Mouse (Mus musculus): Measurements from ENCODE around the gene Lbx2. TPM values are rescaled to one million over a fixed set of nuclear protein-coding genes. Genes with fewer than 3 reads are reported as not detected.

Lbx2 gene
- total and polyA plus RNA-seq, 2 experiments from 2014 or later: 0.64 TPM; not detected in 1

DNA sequence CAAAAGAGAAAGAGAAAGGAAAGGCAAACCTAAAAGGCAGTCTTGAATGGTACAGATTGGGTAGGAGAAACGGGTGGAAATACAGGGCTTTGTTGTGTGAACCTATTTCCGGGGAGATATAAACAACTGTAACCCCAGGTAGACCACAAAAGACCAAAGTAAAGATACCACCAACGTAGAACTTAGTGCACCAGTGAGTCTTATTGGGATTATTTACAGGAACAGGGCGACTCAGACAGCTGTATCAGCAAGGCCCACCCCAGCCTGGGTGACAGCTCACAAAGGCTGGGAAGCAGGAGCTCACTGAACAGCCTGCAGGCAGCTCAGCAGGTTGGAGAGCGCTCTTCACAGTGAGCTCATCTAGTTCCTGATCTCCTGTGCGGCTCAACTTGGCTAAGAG lies 9.8 kb downstream of the Lbx2 start:
- DNase-seq (ENCODE audit: low spot score): no peak
- Histone ChIP-seq H3K4me1 (ENCODE audit: control insufficient read depth, insufficient read depth) (no peaks in the 10 kb centered on the region), H3K27me3 (ENCODE audit: control insufficient read depth, insufficient read depth, low read length) (peaks cover 4% of the 10 kb centered on the region; the same call in 1 of the 2 replicates), H3K9ac (replicated peaks; ENCODE audit: low read depth, low read length) (no peak overlapping the region), H3K4me2 (ENCODE audit: low read depth, low read length) (no peak overlapping the region), H3K4me3 (ENCODE audit: low read depth, low read length) (no peak overlapping the region), H3K36me3 (replicated peaks; ENCODE audit: control insufficient read depth, insufficient read depth, low read length) (no peaks in the 10 kb centered on the region), H3K9me3 (replicated peaks; ENCODE audit: control insufficient read depth, low read length) (no peaks in the 10 kb centered on the region), H3K27ac (ENCODE audit: low read depth) (no peak overlapping the region)
- TF ChIP-seq CTCF (IDR thresholded peaks at IDR 0.05; ENCODE audit: low read depth) (no peak), EP300 (IDR thresholded peaks at IDR 0.05; ENCODE audit: low read depth) (no peak)
- ATAC-seq (ENCODE audit: insufficient read depth, low read depth): no peak
- 41% methylated on average over 6 of the region's 6 CpGs for WGBS

DNA sequence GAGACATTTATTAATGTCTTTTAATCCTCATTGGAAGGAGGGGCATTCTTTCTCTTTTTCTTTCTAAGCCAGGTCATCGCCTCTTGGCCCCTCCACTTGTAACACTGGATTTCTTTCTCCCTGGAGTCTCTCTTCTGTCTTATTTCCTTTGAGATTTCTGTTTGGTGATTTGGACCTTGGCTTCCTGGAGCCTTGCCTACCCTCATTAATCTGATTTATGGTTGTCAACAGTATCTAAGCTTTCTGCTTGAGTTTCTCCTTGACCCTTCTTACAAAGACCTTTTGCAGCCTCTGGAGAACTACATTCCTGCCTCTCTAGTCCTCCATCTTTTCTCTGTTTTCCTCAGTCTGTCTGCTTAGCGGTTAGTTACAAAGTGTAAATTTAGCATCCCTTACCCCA lies 12.2 kb downstream of the Lbx2 start:
- 65% methylated on average over 2 of the region's 2 CpGs for WGBS
- Histone ChIP-seq H3K4me1 (ENCODE audit: control insufficient read depth, insufficient read depth) (0 out of 2 replicates have a peak, but pooled peaks cover 10% of the 10 kb centered on the region), H3K4me2 (ENCODE audit: low read depth, low read length) (no peak overlapping the region), H3K27ac (ENCODE audit: low read depth) (no peak overlapping the region), H3K27me3 (ENCODE audit: control insufficient read depth, insufficient read depth, low read length) (peaks cover 4% of the 10 kb centered on the region; the same call in 1 of the 2 replicates), H3K4me3 (ENCODE audit: low read depth, low read length) (no peak overlapping the region), H3K9ac (replicated peaks; ENCODE audit: low read depth, low read length) (no peak overlapping the region), H3K36me3 (replicated peaks; ENCODE audit: control insufficient read depth, insufficient read depth, low read length) (no peaks in the 10 kb centered on the region), H3K9me3 (replicated peaks; ENCODE audit: control insufficient read depth, low read length) (no peaks in the 10 kb centered on the region)
- no peak for ATAC-seq (ENCODE audit: insufficient read depth, low read depth)
- DNase-seq (ENCODE audit: low spot score): no peak
- TF ChIP-seq CTCF (IDR thresholded peaks at IDR 0.05; ENCODE audit: low read depth) (no peak), EP300 (IDR thresholded peaks at IDR 0.05; ENCODE audit: low read depth) (no peak)

DNA sequence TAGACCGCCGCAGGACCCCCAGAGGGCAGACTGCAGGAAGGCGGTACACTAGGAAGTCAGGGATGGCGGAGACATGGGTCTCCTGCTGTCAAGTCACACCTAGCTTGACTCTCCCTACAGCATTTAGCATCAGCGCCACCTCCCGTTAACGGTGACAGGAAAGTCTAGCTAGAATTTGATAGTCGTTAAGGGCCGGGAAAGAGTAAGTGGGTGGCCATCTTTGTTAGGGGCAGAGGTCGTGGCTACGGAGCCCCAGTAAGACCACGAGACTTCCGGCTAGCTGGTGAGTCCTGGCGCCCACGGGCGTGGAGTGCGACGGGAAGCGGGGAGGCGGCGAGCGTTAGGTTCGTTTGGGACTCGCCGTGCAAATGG lies 15.1 kb downstream of the Lbx2 start, which contains the start of the genes Ccdc142 and Gm42688:
Gene Ccdc142, plus strand, starts transcription at position 286 of the 372 bp plus-strand sequence.
Gene Gm42688, plus strand, starts transcription at position 302 of the 372 bp plus-strand sequence.
- H3K9me3 ChIP-seq (replicated peaks; ENCODE audit: control insufficient read depth, low read length): no peaks in the 10 kb centered on the region
- TF ChIP-seq EP300 (IDR thresholded peaks at IDR 0.05; ENCODE audit: low read depth): no peak
- TF ChIP-seq CTCF (IDR thresholded peaks at IDR 0.05; ENCODE audit: low read depth): peak; percentile 67
- WGBS: under 1% methylated on average over 25 of the region's 25 CpGs

DNA sequence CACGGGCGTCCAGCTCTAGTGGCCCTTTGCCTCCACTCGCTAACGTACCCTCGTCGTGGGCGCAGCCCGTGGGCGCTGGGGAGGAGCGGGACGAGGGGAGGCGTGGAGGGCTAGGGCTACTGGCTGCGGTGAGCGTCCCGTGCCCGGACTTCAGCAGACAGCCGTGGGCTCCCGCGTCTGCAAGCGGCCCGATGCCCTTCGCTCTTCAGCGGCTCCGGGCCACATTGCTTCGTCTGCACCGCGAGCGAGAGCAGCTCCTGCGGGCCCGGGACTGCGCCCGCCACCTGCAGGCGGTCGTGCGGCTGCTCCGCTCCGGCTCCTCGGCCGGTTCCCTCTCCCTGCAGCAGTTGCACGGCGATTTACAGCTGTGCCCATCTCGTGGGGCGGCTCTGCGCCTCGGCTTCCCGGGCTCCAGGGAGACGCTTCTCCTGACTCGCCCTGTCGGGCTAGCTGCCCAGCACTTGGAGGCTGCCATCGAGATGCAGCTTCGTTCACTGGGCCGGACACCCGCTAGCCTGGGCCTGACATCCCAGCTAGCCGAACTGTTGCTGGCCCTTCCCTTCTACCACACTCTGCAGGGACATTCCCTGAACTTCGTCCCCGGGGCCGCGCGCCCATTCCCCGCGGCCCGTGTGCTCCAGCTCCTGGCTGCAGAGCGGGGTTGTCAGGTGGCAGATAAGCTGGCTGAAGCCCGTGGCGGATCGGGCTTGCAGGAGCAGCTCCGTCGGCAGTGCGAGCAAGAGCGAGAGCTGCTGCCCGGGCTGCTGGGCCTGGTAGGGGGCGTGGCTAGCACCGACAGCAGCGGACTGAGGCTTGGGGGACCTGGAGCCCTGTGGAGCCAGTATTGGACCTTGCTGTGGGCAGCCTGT lies 15.8 kb downstream of the Lbx2 start:
- TF ChIP-seq CTCF (IDR thresholded peaks at IDR 0.05; ENCODE audit: low read depth): peak; percentile 56
- TF ChIP-seq EP300 (IDR thresholded peaks at IDR 0.05; ENCODE audit: low read depth): no peak
- Histone ChIP-seq H3K9me3 (replicated peaks; ENCODE audit: control insufficient read depth, low read length) (no peaks in the 10 kb centered on the region), H3K4me2 (ENCODE audit: low read depth, low read length) (peak overlapping the region; percentile 97), H3K4me1 (ENCODE audit: control insufficient read depth, insufficient read depth) (0 out of 2 replicates have a peak, but pooled peaks cover 10% of the 10 kb centered on the region), H3K27ac (ENCODE audit: low read depth) (peak overlapping the region; percentile 85), H3K9ac (replicated peaks; ENCODE audit: low read depth, low read length) (peak overlapping the region; percentile 75), H3K27me3 (ENCODE audit: control insufficient read depth, insufficient read depth, low read length) (no peaks in the 10 kb centered on the region), H3K36me3 (replicated peaks; ENCODE audit: control insufficient read depth, insufficient read depth, low read length) (peaks cover 8% of the 10 kb centered on the region), H3K4me3 (ENCODE audit: low read depth, low read length) (peak overlapping the region; percentile 72)
- DNase-seq (ENCODE audit: low spot score) (peak; percentile 55), ATAC-seq (ENCODE audit: insufficient read depth, low read depth) (peak; percentile 84)
- WGBS: under 1% methylated on average over 60 of the region's 74 CpGs

More for the DNA sequence above, 15.1 kb downstream of the Lbx2 start, which contains the start of the genes Ccdc142 and Gm42688:
- Histone ChIP-seq H3K27me3 (ENCODE audit: control insufficient read depth, insufficient read depth, low read length) (no peaks in the 10 kb centered on the region), H3K4me1 (ENCODE audit: control insufficient read depth, insufficient read depth) (0 out of 2 replicates have a peak, but pooled peaks cover 10% of the 10 kb centered on the region), H3K27ac (ENCODE audit: low read depth) (peak within 1 kb of the TSS; percentile 85), H3K4me2 (ENCODE audit: low read depth, low read length) (peak within 1 kb of the TSS; percentile 97), H3K9ac (replicated peaks; ENCODE audit: low read depth, low read length) (peak within 1 kb of the TSS; percentile 75), H3K4me3 (ENCODE audit: low read depth, low read length) (peak within 1 kb of the TSS; percentile 72), H3K36me3 (replicated peaks; ENCODE audit: control insufficient read depth, insufficient read depth, low read length) (peaks cover 8% of the 10 kb centered on the region)
- ATAC-seq (ENCODE audit: insufficient read depth, low read depth): peak; percentile 87
- peak; percentile 91 for DNase-seq (ENCODE audit: low spot score)

DNA sequence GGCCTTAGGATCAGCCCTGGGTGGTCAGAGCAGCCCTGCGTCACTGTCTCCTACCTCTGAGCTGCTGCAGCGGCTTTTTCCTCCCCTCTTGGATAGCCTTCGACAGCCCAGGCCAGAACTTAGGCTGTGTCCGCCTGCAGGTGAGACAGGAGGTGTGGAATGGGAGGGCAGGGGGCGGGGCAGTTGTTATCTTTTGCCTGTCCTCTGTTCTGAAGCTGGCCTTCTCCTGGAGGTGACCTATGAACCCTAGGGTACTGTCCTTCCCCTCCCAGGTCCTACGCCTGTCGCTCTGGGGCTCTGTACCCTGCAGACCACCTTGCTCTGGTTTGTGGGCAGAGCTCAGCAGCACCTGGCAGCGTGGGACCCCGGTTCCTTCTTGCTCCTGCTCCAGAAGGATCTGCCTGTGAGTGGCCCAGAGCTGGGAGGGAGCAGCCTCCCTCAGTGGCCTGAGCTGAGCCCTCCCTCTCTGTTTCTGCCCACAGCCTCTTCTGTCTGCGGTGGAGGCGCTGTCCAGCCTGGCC lies 17.0 kb downstream of the Lbx2 start:
- Histone ChIP-seq H3K9me3 (replicated peaks; ENCODE audit: control insufficient read depth, low read length) (no peaks in the 10 kb centered on the region), H3K36me3 (replicated peaks; ENCODE audit: control insufficient read depth, insufficient read depth, low read length) (peaks cover 8% of the 10 kb centered on the region), H3K4me3 (ENCODE audit: low read depth, low read length) (no peak overlapping the region), H3K27me3 (ENCODE audit: control insufficient read depth, insufficient read depth, low read length) (no peaks in the 10 kb centered on the region), H3K9ac (replicated peaks; ENCODE audit: low read depth, low read length) (peak overlapping the region; percentile 75), H3K4me1 (ENCODE audit: control insufficient read depth, insufficient read depth) (peaks cover 13% of the 10 kb centered on the region), H3K27ac (ENCODE audit: low read depth) (no peak overlapping the region), H3K4me2 (ENCODE audit: low read depth, low read length) (peak overlapping the region; percentile 97)
- ATAC-seq (ENCODE audit: insufficient read depth, low read depth) (no peak), DNase-seq (ENCODE audit: low spot score) (no peak)
- 58% methylated on average over 11 of the region's 11 CpGs for WGBS
- no peak for TF ChIP-seq EP300 (IDR thresholded peaks at IDR 0.05; ENCODE audit: low read depth)
- TF ChIP-seq CTCF (IDR thresholded peaks at IDR 0.05; ENCODE audit: low read depth): no peak

Data from heart, postnatal 0 days (tissue).